In genomic region chr6:118889441-118889840, GRCm38 (mm10) we compare ENCODE assay signal across 22 mouse cellular contexts.
A peak's percentile ranks its signal among the peaks of the same experiment; 100 is the strongest.
DNase-seq lines count a peak whose midpoint lies in the region; ATAC-seq and TF ChIP-seq lines count a peak whose summit lies in the region.
"Had no signal": no experiment of that assay in that cellular context is flagged by ENCODE, and none has a peak within 500 bp of the region (broad histone marks: within the 10 kb centered on the region; RNA-seq: fewer than 3 reads in every experiment).

No protein-coding gene starts in this region.

- no peak overlapping the region for H3K4me2 ChIP-seq in kidney, postnatal 0 days (ENCODE audit: low read length)
- no peak overlapping the region for H3K4me2 ChIP-seq in lung, postnatal 0 days (replicated peaks; ENCODE audit: low read depth, low read length)
- no peak overlapping the region for H3K4me2 ChIP-seq in neural tube, embryonic 15.5 days
- H3K4me2 ChIP-seq: embryonic facial prominence, embryonic 13.5 days; forebrain, embryonic 12.5 days; hindbrain, embryonic 12.5 days had no signal

- 55% methylated on average over 4 of the region's 4 CpGs for WGBS in kidney, postnatal 0 days
- 68% methylated on average over 4 of the region's 4 CpGs for WGBS in lung, postnatal 0 days
- 72% methylated on average over 4 of the region's 4 CpGs for WGBS in neural tube, embryonic 15.5 days

- DNase-seq in adrenal gland, postnatal 14 days: peak; percentile 28
- DNase-seq in adrenal gland, postnatal 25 days: no peak
- peak; percentile 44 for DNase-seq in kidney, postnatal 0 days (ENCODE audit: low spot score)
- DNase-seq in kidney, adult 18-20 months: no peak
- DNase-seq in lung, postnatal 0 days (ENCODE audit: low spot score): peak; percentile 25
- DNase-seq in lung, postnatal 25 days (ENCODE audit: low spot score): no peak
- DNase-seq: cerebellum, adult 18-20 months; cerebellum, adult 9-11 months; cerebellum, postnatal 36 days; gastrocnemius, postnatal 10 days; heart, adult 18-20 months; heart, postnatal 10 days; heart, postnatal 4 days had no signal

- no peak for TF ChIP-seq CTCF in kidney, postnatal 0 days (IDR thresholded peaks at IDR 0.05; ENCODE audit: low read depth)
- no peak for TF ChIP-seq CTCF in lung, postnatal 0 days (IDR thresholded peaks at IDR 0.05)

- no peak overlapping the region for H3K27ac ChIP-seq in kidney, postnatal 0 days
- H3K27ac ChIP-seq in lung, postnatal 0 days (ENCODE audit: low read length): no peak overlapping the region
- H3K27ac ChIP-seq in neural tube, embryonic 15.5 days (replicated peaks): no peak overlapping the region
- H3K27ac ChIP-seq: embryonic facial prominence, embryonic 13.5 days; forebrain, embryonic 12.5 days; heart, embryonic 10.5 days; hindbrain, embryonic 12.5 days had no signal

- H3K9ac ChIP-seq in kidney, postnatal 0 days (ENCODE audit: low read depth, low read length): no peak overlapping the region
- H3K9ac ChIP-seq in lung, postnatal 0 days (replicated peaks; ENCODE audit: low read depth): no peak overlapping the region
- H3K9ac ChIP-seq in neural tube, embryonic 15.5 days (replicated peaks): no peak overlapping the region
- H3K9ac ChIP-seq: embryonic facial prominence, embryonic 13.5 days; forebrain, embryonic 12.5 days; hindbrain, embryonic 12.5 days had no signal

- H3K9me3 ChIP-seq in kidney, postnatal 0 days (replicated peaks; ENCODE audit: low read length): no peaks in the 10 kb centered on the region
- no peaks in the 10 kb centered on the region for H3K9me3 ChIP-seq in lung, postnatal 0 days (ENCODE audit: low read length)
- H3K9me3 ChIP-seq in neural tube, embryonic 15.5 days (replicated peaks): no peaks in the 10 kb centered on the region
- H3K9me3 ChIP-seq: embryonic facial prominence, embryonic 13.5 days; forebrain, embryonic 12.5 days; heart, embryonic 10.5 days; hindbrain, embryonic 12.5 days had no signal

- H3K36me3 ChIP-seq in kidney, postnatal 0 days (ENCODE audit: insufficient read depth, low read length): no peaks in the 10 kb centered on the region
- no peaks in the 10 kb centered on the region for H3K36me3 ChIP-seq in lung, postnatal 0 days (ENCODE audit: insufficient read depth, low read length)
- H3K36me3 ChIP-seq in neural tube, embryonic 15.5 days: no peaks in the 10 kb centered on the region
- H3K36me3 ChIP-seq: embryonic facial prominence, embryonic 13.5 days; forebrain, embryonic 12.5 days; heart, embryonic 10.5 days; hindbrain, embryonic 12.5 days had no signal

- ATAC-seq in kidney, postnatal 0 days (replicated peaks; ENCODE audit: low FRiP score, low read depth): no peak
- no peak for ATAC-seq in lung, postnatal 0 days
- no peak for ATAC-seq in neural tube, embryonic 15.5 days (ENCODE audit: low FRiP score)
- ATAC-seq: activated CD4-positive, CD25-positive, alpha-beta regulatory T cell, adult 4 months; forebrain, embryonic 16.5 days; hindbrain, embryonic 16.5 days; Patski had no signal

- H3K4me3 ChIP-seq in kidney, postnatal 0 days (replicated peaks; ENCODE audit: low read depth, low read length): no peak overlapping the region
- no peak overlapping the region for H3K4me3 ChIP-seq in lung, postnatal 0 days (ENCODE audit: low read depth, low read length)
- no peak overlapping the region for H3K4me3 ChIP-seq in neural tube, embryonic 15.5 days (replicated peaks)
- H3K4me3 ChIP-seq: embryonic facial prominence, embryonic 13.5 days; forebrain, embryonic 12.5 days; heart, embryonic 10.5 days; hindbrain, embryonic 12.5 days had no signal

- TF ChIP-seq EP300 in lung, postnatal 0 days (IDR thresholded peaks at IDR 0.05): no peak

- H3K4me1 ChIP-seq in kidney, postnatal 0 days (replicated peaks; ENCODE audit: insufficient read depth, low read length): no peaks in the 10 kb centered on the region
- H3K4me1 ChIP-seq in lung, postnatal 0 days (ENCODE audit: insufficient read depth, low read depth, low read length): no peaks in the 10 kb centered on the region
- peaks cover 11% of the 10 kb centered on the region for H3K4me1 ChIP-seq in neural tube, embryonic 15.5 days
- H3K4me1 ChIP-seq: forebrain, embryonic 12.5 days; hindbrain, embryonic 12.5 days had no signal

- no peaks in the 10 kb centered on the region for H3K27me3 ChIP-seq in kidney, postnatal 0 days (ENCODE audit: insufficient read depth, low read length)
- H3K27me3 ChIP-seq in lung, postnatal 0 days (replicated peaks; ENCODE audit: insufficient read depth, low read length): no peaks in the 10 kb centered on the region
- H3K27me3 ChIP-seq in neural tube, embryonic 15.5 days (replicated peaks): no peaks in the 10 kb centered on the region
- H3K27me3 ChIP-seq: embryonic facial prominence, embryonic 13.5 days; forebrain, embryonic 12.5 days; hindbrain, embryonic 12.5 days; Patski had no signal

Comparison
In these comparisons a context has a peak if more than half of its experiments do, and no peak if none do; other contexts are left out.
1. DNase-seq: peak in adrenal gland, postnatal 14 days (single experiment), kidney, postnatal 0 days (single experiment) and lung, postnatal 0 days (single experiment); none in adrenal gland, postnatal 25 days (single experiment), kidney, adult 18-20 months (single experiment) and lung, postnatal 25 days (single experiment).